9 mouse cellular contexts compared by ENCODE assay signal in the genomic region with DNA sequence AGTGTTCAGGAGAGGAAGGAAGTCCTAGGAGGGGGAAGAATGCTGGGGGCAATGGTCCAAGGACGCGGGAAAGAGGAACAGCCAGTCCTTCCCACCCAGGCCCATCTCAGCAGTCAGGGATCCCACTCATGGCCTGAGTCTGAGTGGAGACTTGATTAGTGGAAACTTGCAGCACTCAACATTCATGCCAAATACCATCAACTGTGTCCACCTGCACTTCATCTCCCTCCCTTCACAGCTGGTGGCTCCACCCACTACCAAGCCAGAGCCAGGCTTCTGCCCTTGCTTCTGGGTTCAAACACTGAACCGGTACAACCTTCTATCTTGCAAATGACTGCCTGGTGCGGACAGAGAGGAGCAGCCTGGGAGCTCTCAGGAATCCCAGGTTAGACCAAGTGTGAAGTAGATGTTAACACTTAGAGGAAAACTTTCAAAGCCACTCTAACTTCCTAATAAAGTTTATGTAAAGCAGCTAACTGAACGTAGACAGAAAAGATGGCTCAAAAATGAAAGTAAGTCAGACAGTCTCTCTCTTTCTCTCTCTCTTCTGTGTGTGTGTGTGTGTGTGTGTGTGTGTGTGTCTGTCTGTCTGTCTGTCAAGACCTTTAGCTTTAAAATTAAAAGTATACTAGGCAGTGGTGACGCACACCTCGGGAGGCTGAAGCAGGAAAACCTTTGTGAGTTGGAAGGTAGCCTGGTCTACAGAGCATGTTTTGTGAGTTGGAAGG. TPM values are rescaled to one million over a fixed set of nuclear protein-coding genes. Genes with fewer than 3 reads are reported as not detected.
DNase-seq lines count a peak whose midpoint lies in the region; TF ChIP-seq lines count a peak whose summit lies in the region.
"Had no signal": no experiment of that assay in that cellular context is flagged by ENCODE, and none has a peak within 500 bp of the region (broad histone marks: within the 10 kb centered on the region; RNA-seq: fewer than 3 reads in every experiment).

No protein-coding gene starts in this region.

- TF ChIP-seq CTCF in left cerebral cortex, adult 2 months (IDR thresholded peaks at IDR 0.05): no peak

- intact Hi-C loops in heart, postnatal 25 days (cut with DNase I): loop anchor here (5.0 kb wide), 1 partner anchor 138 kb away; no protein-coding TSS in a partner anchor
- intact Hi-C loops in left cerebral cortex, postnatal 25 days (cut with DNase I): no loop called here
- intact Hi-C loops in left cerebral cortex, adult 2 months (cut with DNase I): loop anchor here (5.0 kb wide), 1 partner anchor 133 kb away; no protein-coding TSS in a partner anchor

- H3K27ac ChIP-seq in left cerebral cortex, adult 2 months: no peak overlapping the region
- H3K27ac ChIP-seq: embryonic facial prominence, embryonic 13.5 days had no signal

- no peak overlapping the region for H3K4me3 ChIP-seq in left cerebral cortex, adult 2 months
- H3K4me3 ChIP-seq: embryonic facial prominence, embryonic 13.5 days had no signal

- peak; percentile 35 for DNase-seq in adrenal gland, adult 2 months
- DNase-seq in adrenal gland, adult 18-20 months (ENCODE audit: low spot score in 2 of 2): no peak
- peak; percentile 22 for DNase-seq in CD4-positive, CD25-positive, alpha-beta regulatory T cell, adult 2 months (ENCODE audit: low read depth, low spot score)
- peak; percentile 21 for DNase-seq in heart, postnatal 25 days (ENCODE audit: low spot score)
- peak; percentile 64 to 69 for DNase-seq in lung, postnatal 4 days
- DNase-seq in layer of hippocampus, adult 18-20 months (ENCODE audit: low spot score in 2 of 2): no peak
- no peak for DNase-seq in left cerebral cortex, postnatal 25 days (ENCODE audit: low spot score in 2 of 2)
- DNase-seq in left cerebral cortex, adult 2 months (ENCODE audit: extremely low spot score in 1 of 2, low spot score in 2 of 2): no peak

RNA-seq across cellular contexts. Expression of a gene that starts 10.6 kb away (rescaled TPM):
- total RNA-seq in adrenal gland, adult 2 months (2021): 10 to 100 TPM in 1 of 2 experiments, 1 to 10 TPM in 1; 7.1 to 10.1 TPM
- polyA plus RNA-seq in adrenal gland, adult 2 months (2012; rRNA removed): 21.1 and 27.5 TPM in 2 replicates
- total RNA-seq in adrenal gland, adult 18-20 months (2021): 1 to 10 TPM; 5.7 to 9.3 TPM
- total RNA-seq in heart, postnatal 25 days (2021): 1 to 10 TPM; 3.8 to 4.7 TPM
- total RNA-seq in layer of hippocampus, adult 18-20 months (2021): 10 to 100 TPM; 26.3 to 27.0 TPM
- total RNA-seq in left cerebral cortex, postnatal 25 days (2021): 10 to 100 TPM; 37.7 to 38.8 TPM
- total RNA-seq in left cerebral cortex, adult 2 months (2021): 10 to 100 TPM; 33.6 to 36.1 TPM

Comparison
In these comparisons a context has a peak if more than half of its experiments do, and no peak if none do; other contexts are left out.
1. DNase-seq: peak in adrenal gland, adult 2 months (single experiment), CD4-positive, CD25-positive, alpha-beta regulatory T cell, adult 2 months (single experiment), heart, postnatal 25 days (single experiment) and lung, postnatal 4 days (2 of 2); none in adrenal gland, adult 18-20 months (0 of 2), layer of hippocampus, adult 18-20 months (0 of 2), left cerebral cortex, postnatal 25 days (0 of 2) and left cerebral cortex, adult 2 months (0 of 2).